Mouse (Mus musculus): Measurements from ENCODE around the gene Hsf5. TPM values are rescaled to one million over a fixed set of nuclear protein-coding genes. Genes with fewer than 3 reads are reported as not detected.

Hsf5 gene
- polyA plus RNA-seq, 1 experiment: not detected

GRCm38 (mm10) chr11:87581933-87582710, 34.8 kb upstream of the Hsf5 start:
- Histone ChIP-seq H3K4me3 (ENCODE audit: insufficient read depth, low read depth, low read length) (no peak overlapping the region; the same call in 1 of the 2 replicates), H3K27ac (replicated peaks; ENCODE audit: low read depth, low read length) (peak overlapping the region; percentile 39), H3K4me1 (ENCODE audit: control insufficient read depth, insufficient read depth, insufficient read length, low read length) (peaks cover 30% of the 10 kb centered on the region)

- Histone ChIP-seq H3K27ac (replicated peaks; ENCODE audit: low read depth, low read length) (peak overlapping the region; percentile 84), H3K4me3 (ENCODE audit: insufficient read depth, low read depth, low read length) (no peak overlapping the region), H3K4me1 (ENCODE audit: control insufficient read depth, insufficient read depth, insufficient read length, low read length) (peaks cover 26% of the 10 kb centered on the region)
These were observed 33.5 kb upstream of the Hsf5 start for GRCm38 (mm10) chr11:87583291-87584034.

GRCm38 (mm10) chr11:87584711-87585505, 32.1 kb upstream of the Hsf5 start:
- H3K27ac ChIP-seq (replicated peaks; ENCODE audit: low read depth, low read length): peak overlapping the region; percentile 84
- peaks cover 33% of the 10 kb centered on the region for H3K4me1 ChIP-seq (ENCODE audit: control insufficient read depth, insufficient read depth, insufficient read length, low read length)
- H3K4me3 ChIP-seq (ENCODE audit: insufficient read depth, low read depth, low read length): no peak overlapping the region

- Histone ChIP-seq H3K27ac (replicated peaks; ENCODE audit: low read depth, low read length) (no peak overlapping the region), H3K4me1 (ENCODE audit: control insufficient read depth, insufficient read depth, insufficient read length, low read length) (peaks cover 24% of the 10 kb centered on the region), H3K4me3 (ENCODE audit: insufficient read depth, low read depth, low read length) (no peak overlapping the region)
These were observed 29.6 kb upstream of the Hsf5 start for GRCm38 (mm10) chr11:87587211-87587874.

GRCm38 (mm10) chr11:87589605-87590004, 27.4 kb upstream of the Hsf5 start:
- H3K27ac ChIP-seq (replicated peaks; ENCODE audit: low read depth, low read length): 0 out of 2 replicates have a peak overlapping the region, but pooled peaks have one; percentile 0
- H3K4me1 ChIP-seq (ENCODE audit: control insufficient read depth, insufficient read depth, insufficient read length, low read length): peaks cover 20% of the 10 kb centered on the region
- H3K4me3 ChIP-seq (ENCODE audit: insufficient read depth, low read depth, low read length): peak overlapping the region; percentile 20

GRCm38 (mm10) chr11:87590841-87591525, 26.0 kb upstream of the Hsf5 start:
- H3K4me3 ChIP-seq (ENCODE audit: insufficient read depth, low read depth, low read length): peak overlapping the region; percentile 87
- peak overlapping the region; percentile 92 for H3K27ac ChIP-seq (replicated peaks; ENCODE audit: low read depth, low read length)
- peaks cover 16% of the 10 kb centered on the region for H3K4me1 ChIP-seq (ENCODE audit: control insufficient read depth, insufficient read depth, insufficient read length, low read length)

GRCm38 (mm10) chr11:87591526-87592353, 25.2 kb upstream of the Hsf5 start, which contains the start of gene Mtmr4:
TSS of gene Mtmr4 (plus strand) at chr11:87592162.
- Histone ChIP-seq H3K4me3 (ENCODE audit: insufficient read depth, low read depth, low read length) (peak within 1 kb of the TSS; percentile 87), H3K4me1 (ENCODE audit: control insufficient read depth, insufficient read depth, insufficient read length, low read length) (peaks cover 18% of the 10 kb centered on the region), H3K27ac (replicated peaks; ENCODE audit: low read depth, low read length) (peak within 1 kb of the TSS; percentile 92)

GRCm38 (mm10) chr11:87592354-87592695, 24.6 kb upstream of the Hsf5 start:
- Histone ChIP-seq H3K4me1 (ENCODE audit: control insufficient read depth, insufficient read depth, insufficient read length, low read length) (peaks cover 18% of the 10 kb centered on the region), H3K27ac (replicated peaks; ENCODE audit: low read depth, low read length) (peak overlapping the region; percentile 71), H3K4me3 (ENCODE audit: insufficient read depth, low read depth, low read length) (peak overlapping the region; percentile 78)

GRCm38 (mm10) chr11:87592713-87593598, 24.0 kb upstream of the Hsf5 start:
- Histone ChIP-seq H3K4me1 (ENCODE audit: control insufficient read depth, insufficient read depth, insufficient read length, low read length) (peaks cover 18% of the 10 kb centered on the region), H3K4me3 (ENCODE audit: insufficient read depth, low read depth, low read length) (peak overlapping the region; percentile 78), H3K27ac (replicated peaks; ENCODE audit: low read depth, low read length) (peak overlapping the region; percentile 71)

- Histone ChIP-seq H3K4me3 (ENCODE audit: insufficient read depth, low read depth, low read length) (peak overlapping the region; percentile 57), H3K4me1 (ENCODE audit: control insufficient read depth, insufficient read depth, insufficient read length, low read length) (peaks cover 12% of the 10 kb centered on the region), H3K27ac (replicated peaks; ENCODE audit: low read depth, low read length) (no peak overlapping the region; the same call in 1 of the 2 replicates)
These were observed 21.6 kb upstream of the Hsf5 start for GRCm38 (mm10) chr11:87595327-87595841.

GRCm38 (mm10) chr11:87595976-87596375, 21.0 kb upstream of the Hsf5 start:
- H3K4me3 ChIP-seq (ENCODE audit: insufficient read depth, low read depth, low read length): peak overlapping the region; percentile 57
- H3K27ac ChIP-seq (replicated peaks; ENCODE audit: low read depth, low read length): no peak overlapping the region

GRCm38 (mm10) chr11:87596492-87596891, 20.5 kb upstream of the Hsf5 start:
- no peak overlapping the region for H3K4me3 ChIP-seq (ENCODE audit: insufficient read depth, low read depth, low read length)
- H3K4me1 ChIP-seq (ENCODE audit: control insufficient read depth, insufficient read depth, insufficient read length, low read length): peaks cover 12% of the 10 kb centered on the region
- no peak overlapping the region for H3K27ac ChIP-seq (replicated peaks; ENCODE audit: low read depth, low read length)

More at GRCm38 (mm10) chr11:87595976-87596375, 21.0 kb upstream of the Hsf5 start:
- peaks cover 12% of the 10 kb centered on the region for H3K4me1 ChIP-seq (ENCODE audit: control insufficient read depth, insufficient read depth, insufficient read length, low read length)

Data from brown adipose tissue, adult 24 weeks (tissue).